Mouse (Mus musculus) heart, adult 11 months (tissue): ENCODE measurements around the gene Map3k20.

Experiments used
- DNase-seq: peaks from one replicate; pipeline ENCODE4 v3.0.0; 2022

Gene Map3k20

GRCm38 (mm10) chr2:72322681-72323353 lies 37.4 kb downstream of the Map3k20 start:
- DNase-seq, result peak; percentile 93

GRCm38 (mm10) chr2:72324436-72324835 lies 39.0 kb downstream of the Map3k20 start:
- DNase-seq, result no peak

GRCm38 (mm10) chr2:72326491-72326890 lies 41.1 kb downstream of the Map3k20 start:
- no peak for DNase-seq

GRCm38 (mm10) chr2:72328435-72328834 lies 43.0 kb downstream of the Map3k20 start:
- no peak for DNase-seq

GRCm38 (mm10) chr2:72330955-72331481 lies 45.6 kb downstream of the Map3k20 start:
- DNase-seq, result no peak

GRCm38 (mm10) chr2:72332067-72332466 lies 46.6 kb downstream of the Map3k20 start:
- DNase-seq, result peak; percentile 64

GRCm38 (mm10) chr2:72333210-72333609 lies 47.8 kb downstream of the Map3k20 start:
- DNase-seq, result no peak

- DNase-seq, result peak; percentile 30
Measured at GRCm38 (mm10) chr2:72336840-72337239, 51.4 kb downstream of the Map3k20 start.

- no peak for DNase-seq
Measured at GRCm38 (mm10) chr2:72345281-72345680, 59.8 kb downstream of the Map3k20 start.

GRCm38 (mm10) chr2:72351329-72351728 lies 65.9 kb downstream of the Map3k20 start:
- DNase-seq, result peak; percentile 93

GRCm38 (mm10) chr2:72351776-72352175 lies 66.3 kb downstream of the Map3k20 start:
- DNase-seq, result peak; percentile 55

- DNase-seq, result peak; percentile 53
Measured at GRCm38 (mm10) chr2:72352756-72353155, 67.3 kb downstream of the Map3k20 start.

GRCm38 (mm10) chr2:72356471-72356870 lies 71.0 kb downstream of the Map3k20 start:
- peak; percentile 66 for DNase-seq

- DNase-seq, result peak; percentile 94
Measured at GRCm38 (mm10) chr2:72361572-72361971, 76.1 kb downstream of the Map3k20 start.

GRCm38 (mm10) chr2:72363449-72363848 lies 78.0 kb downstream of the Map3k20 start:
- peak; percentile 31 for DNase-seq

GRCm38 (mm10) chr2:72365930-72366329 lies 80.5 kb downstream of the Map3k20 start:
- peak; percentile 99 for DNase-seq

- DNase-seq, result peak; percentile 85
Measured at GRCm38 (mm10) chr2:72366503-72366902, 81.1 kb downstream of the Map3k20 start.

- DNase-seq, result peak; percentile 84
Measured at GRCm38 (mm10) chr2:72367850-72368249, 82.4 kb downstream of the Map3k20 start.

- peak; percentile 97 for DNase-seq
Measured at GRCm38 (mm10) chr2:72369140-72369600, 83.7 kb downstream of the Map3k20 start.

GRCm38 (mm10) chr2:72372136-72372535 lies 86.7 kb downstream of the Map3k20 start:
- peak; percentile 84 for DNase-seq

- DNase-seq, result peak; percentile 81
Measured at GRCm38 (mm10) chr2:72374076-72374475, 88.6 kb downstream of the Map3k20 start.

GRCm38 (mm10) chr2:72375877-72376276 lies 90.4 kb downstream of the Map3k20 start:
- DNase-seq, result no peak

GRCm38 (mm10) chr2:72376946-72377345 lies 91.5 kb downstream of the Map3k20 start:
- no peak for DNase-seq

- DNase-seq, result peak; percentile 91
Measured at GRCm38 (mm10) chr2:72379425-72379824, 94.0 kb downstream of the Map3k20 start.

GRCm38 (mm10) chr2:72382662-72383061 lies 97.2 kb downstream of the Map3k20 start:
- DNase-seq, result peak; percentile 87
